Mouse (Mus musculus): Measurements from ENCODE around the gene Ccdc38. TPM values are rescaled to one million over a fixed set of nuclear protein-coding genes. Genes with fewer than 3 reads are reported as not detected.

Ccdc38 gene
- total RNA-seq, 2 experiments from 2014 or later, result not detected

GRCm38 (mm10) chr10:93595831-93596230 lies 55.4 kb downstream of the Ccdc38 start:
- no peak for DNase-seq
- intact Hi-C loops (cut with DNase I; ENCODE audit: low total_unique reads), result loop anchor here (5.0 kb wide), 1 partner anchor 181 kb away; no protein-coding TSS in a partner anchor

- no peak for DNase-seq
- intact Hi-C loops (cut with DNase I; ENCODE audit: low total_unique reads), result loop anchor here (5.0 kb wide), 1 partner anchor 181 kb away; no protein-coding TSS in a partner anchor
Observed at GRCm38 (mm10) chr10:93596641-93597040, 56.2 kb downstream of the Ccdc38 start.

GRCm38 (mm10) chr10:93602309-93602708 lies 61.9 kb downstream of the Ccdc38 start:
- no peak for DNase-seq
- intact Hi-C loops (cut with DNase I; ENCODE audit: low total_unique reads), result no loop called here

DNA sequence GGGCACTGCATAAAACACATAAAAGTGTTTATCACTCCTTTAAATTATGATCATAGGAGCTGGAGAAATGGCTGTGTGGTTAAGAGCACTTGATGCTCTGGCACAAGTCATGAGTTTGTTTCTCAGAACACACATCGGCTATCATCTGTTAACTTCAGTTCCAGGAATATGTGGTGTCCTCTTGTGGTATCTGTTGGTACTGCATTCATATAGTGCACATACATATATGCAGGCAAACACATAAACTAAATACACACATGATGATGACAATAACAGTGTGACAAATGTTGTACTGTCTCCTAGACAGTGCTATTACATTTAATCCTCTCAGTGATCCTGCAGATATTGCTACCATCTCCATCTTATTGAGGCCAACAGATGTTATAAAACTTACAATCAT lies 62.8 kb downstream of the Ccdc38 start:
- DNase-seq, result no peak
- intact Hi-C loops (cut with DNase I; ENCODE audit: low total_unique reads), result no loop called here

DNA sequence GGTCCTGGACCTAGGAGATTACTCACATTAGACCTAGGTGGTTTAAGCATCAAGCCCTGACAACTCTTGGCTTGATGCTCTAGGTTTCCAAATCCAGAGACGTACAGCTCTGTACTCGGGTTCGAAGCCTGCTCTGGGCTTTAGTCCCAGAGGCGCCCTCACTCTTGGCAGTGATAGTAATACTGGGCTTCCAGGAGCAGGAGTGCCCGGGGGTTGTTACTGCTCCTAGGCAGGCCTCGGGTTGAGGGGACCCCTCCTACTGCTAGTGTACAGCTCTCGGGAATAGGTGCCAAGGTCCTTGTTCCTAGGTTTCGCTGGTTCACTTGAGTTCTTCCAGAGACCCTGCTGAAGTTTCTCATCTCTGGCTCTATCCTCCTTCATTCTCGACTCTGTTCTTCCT lies 65.9 kb downstream of the Ccdc38 start:
- intact Hi-C loops (cut with DNase I; ENCODE audit: low total_unique reads), result no loop called here
- no peak for DNase-seq

- DNase-seq, result no peak
- intact Hi-C loops (cut with DNase I; ENCODE audit: low total_unique reads), result no loop called here
Observed at GRCm38 (mm10) chr10:93608051-93608450, 67.6 kb downstream of the Ccdc38 start.

DNA sequence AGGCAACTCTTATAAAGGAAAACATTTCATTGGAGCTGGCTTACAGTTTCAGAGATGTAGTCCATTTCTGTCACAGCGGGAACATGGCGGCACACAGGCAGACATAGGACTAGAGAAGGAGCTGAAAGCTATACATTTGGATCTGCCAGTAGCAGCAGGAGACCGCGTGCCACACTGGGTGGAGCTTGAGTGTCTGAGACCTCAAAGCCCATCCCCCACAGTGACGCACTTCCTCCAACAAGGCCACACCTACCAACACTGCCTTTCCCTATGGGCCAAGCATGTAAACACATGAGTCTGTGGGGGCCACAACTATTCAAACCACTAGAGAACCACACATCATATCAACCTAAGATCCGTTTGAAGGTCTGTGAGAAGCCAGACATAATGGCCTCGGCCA lies 68.8 kb downstream of the Ccdc38 start:
- DNase-seq, result no peak
- intact Hi-C loops (cut with DNase I; ENCODE audit: low total_unique reads), result no loop called here

DNA sequence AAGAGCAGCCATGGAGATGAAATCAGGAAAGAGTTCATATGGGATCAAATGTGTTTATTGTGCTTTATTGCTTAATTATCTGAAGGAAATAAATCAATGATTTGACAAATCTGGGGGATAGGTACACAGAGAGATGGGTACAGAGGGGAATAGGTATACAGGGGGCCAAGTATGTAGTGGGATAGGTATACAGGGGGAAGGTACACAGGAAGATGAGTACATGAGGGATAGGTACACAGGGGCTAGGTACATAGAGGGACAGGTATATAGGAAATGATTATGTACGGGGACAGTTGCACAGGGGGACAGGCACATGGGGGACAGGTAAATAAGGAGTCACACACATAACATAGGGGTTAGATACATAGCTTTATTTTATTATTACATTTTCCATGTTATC lies 70.5 kb downstream of the Ccdc38 start:
- intact Hi-C loops (cut with DNase I; ENCODE audit: low total_unique reads), result loop anchor here (5.0 to 10.0 kb wide), 2 partner anchors 166 to 204 kb away; no protein-coding TSS in a partner anchor
- no peak for DNase-seq

GRCm38 (mm10) chr10:93611419-93612007 lies 71.1 kb downstream of the Ccdc38 start:
- intact Hi-C loops (cut with DNase I; ENCODE audit: low total_unique reads), result loop anchor here (5.0 to 10.0 kb wide), 2 partner anchors 166 to 203 kb away; no protein-coding TSS in a partner anchor
- no peak for DNase-seq

DNA sequence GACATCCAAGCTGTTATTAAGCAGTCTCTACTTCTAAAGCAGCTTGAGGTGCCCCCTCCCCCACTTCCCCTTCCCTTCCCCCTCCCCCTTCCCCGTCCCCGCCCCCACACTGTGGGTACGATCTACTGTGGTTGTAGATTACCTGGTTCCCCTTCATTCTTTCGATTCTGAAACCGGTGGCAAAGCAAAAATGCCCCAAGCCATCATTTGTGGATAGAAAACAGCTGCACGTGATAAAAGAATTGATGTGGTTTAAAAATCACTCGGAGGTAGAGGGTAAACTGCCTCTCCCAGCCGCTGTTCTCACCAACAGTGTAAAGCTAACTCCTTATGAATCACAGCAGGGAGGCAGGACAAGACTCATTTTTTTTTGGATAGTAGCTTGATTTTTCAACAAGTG lies 74.4 kb downstream of the Ccdc38 start:
- intact Hi-C loops (cut with DNase I; ENCODE audit: low total_unique reads), result loop anchor here (5.0 to 10.0 kb wide), 2 partner anchors 162 to 200 kb away; no protein-coding TSS in a partner anchor
- no peak for DNase-seq

DNA sequence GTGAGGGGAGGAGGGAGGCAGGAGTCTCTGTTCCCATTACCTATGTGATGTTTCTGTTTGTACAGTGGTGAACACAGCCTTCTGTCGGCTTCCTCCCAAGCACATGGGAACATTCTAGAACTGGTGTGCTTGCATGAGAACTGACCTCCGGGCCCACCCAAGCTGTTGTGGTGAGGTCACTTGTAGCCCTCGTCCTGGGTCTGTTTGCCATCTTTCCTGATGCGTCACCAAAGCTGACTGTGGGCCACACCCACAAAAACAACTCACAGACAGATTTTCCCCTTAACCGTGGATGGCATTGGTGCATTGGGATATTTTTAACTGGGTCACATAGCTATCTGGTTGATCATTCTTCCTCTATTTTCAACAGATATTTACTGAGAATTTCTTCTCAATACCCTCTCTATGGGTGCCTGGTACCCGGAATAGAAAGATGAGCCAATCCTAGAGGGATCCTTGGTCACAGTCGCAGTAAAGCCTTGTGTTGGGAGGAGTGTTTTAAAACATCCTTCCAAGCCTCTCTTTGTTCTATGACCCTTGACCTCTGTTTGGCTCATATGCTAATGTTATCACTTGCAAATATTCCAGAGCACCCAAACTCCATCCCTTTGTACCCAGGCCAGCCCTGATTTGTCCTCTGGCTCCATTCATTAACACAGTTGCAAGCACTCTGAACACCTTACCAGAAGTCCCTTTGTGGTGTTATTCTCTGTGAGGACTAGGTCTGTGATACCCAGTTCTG lies 80.2 kb downstream of the Ccdc38 start:
- DNase-seq, result no peak
- intact Hi-C loops (cut with DNase I; ENCODE audit: low total_unique reads), result no loop called here

- no peak for DNase-seq
- intact Hi-C loops (cut with DNase I; ENCODE audit: low total_unique reads), result no loop called here
Observed at GRCm38 (mm10) chr10:93623725-93624124, 83.3 kb downstream of the Ccdc38 start.

DNA sequence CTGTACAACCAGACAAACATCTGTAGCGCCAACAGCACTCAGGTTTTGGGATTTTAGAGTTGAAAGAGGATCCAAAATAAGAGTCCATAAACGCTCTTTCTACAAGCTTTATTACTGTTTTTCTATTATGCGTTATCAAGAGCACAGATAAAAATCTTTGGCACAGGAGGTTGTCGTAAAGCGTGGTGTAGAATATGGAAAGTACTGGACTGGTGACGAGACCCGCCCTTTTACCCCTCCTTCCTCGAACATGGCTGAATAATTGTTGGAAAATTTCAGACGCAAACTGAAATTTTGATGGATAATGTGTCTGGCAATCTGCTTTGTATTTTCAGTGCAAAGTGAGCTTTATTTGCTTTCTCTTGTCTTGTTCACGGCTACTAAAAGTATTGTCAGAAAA lies 83.7 kb downstream of the Ccdc38 start:
- intact Hi-C loops (cut with DNase I; ENCODE audit: low total_unique reads), result no loop called here
- DNase-seq, result no peak

DNA sequence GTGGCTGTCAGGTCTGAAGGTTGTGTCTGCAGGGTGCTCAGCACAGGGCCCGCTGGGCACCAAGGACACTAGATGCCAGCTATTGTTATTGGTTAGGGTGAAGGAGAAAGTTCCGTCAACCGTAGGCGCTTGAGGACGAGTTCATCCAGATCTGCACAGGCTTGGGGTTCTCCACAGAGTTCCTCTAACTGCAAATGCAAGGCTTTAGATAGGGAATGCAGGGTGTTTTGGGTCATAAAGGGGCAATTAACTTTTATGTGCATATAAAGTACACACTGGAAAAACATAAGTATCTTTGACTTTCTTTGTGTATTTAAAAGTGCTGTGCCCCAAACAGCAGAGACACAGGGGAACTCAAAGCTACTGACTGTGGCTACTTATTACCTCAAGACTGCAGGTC lies 89.9 kb downstream of the Ccdc38 start:
- intact Hi-C loops (cut with DNase I; ENCODE audit: low total_unique reads), result no loop called here
- no peak for DNase-seq

GRCm38 (mm10) chr10:93632086-93632485 lies 91.7 kb downstream of the Ccdc38 start:
- no peak for DNase-seq
- intact Hi-C loops (cut with DNase I; ENCODE audit: low total_unique reads), result no loop called here

DNA sequence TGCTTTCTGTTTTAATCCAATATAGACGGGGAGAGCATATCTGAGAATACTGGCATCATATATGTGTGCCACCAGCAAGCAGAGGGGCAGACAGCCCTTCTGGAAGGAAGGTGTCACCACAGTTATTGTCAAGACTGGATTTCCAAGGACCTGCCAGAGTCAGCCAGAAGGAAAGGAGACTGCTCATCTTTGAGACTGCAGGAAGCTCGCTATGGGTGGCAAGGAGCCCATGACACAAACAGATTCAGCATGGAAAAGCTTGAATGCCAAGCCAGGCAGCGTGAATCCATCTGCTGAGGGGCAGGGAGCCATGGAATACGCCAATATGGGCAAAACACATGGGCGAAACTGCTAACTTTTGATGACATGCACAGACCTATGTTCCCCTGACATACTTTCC lies 93.1 kb downstream of the Ccdc38 start:
- no peak for DNase-seq
- intact Hi-C loops (cut with DNase I; ENCODE audit: low total_unique reads), result no loop called here

Other genes starting within 250 kb of the Ccdc38 start
- gene Elk3, start 229.5 kb upstream of the Ccdc38 start, total RNA-seq (2021), result 10 to 100 TPM; 31.7 to 32.9 TPM
- gene Lta4h, start 87.2 kb upstream of the Ccdc38 start, total RNA-seq (2021), result 10 to 100 TPM; 24.9 to 29.9 TPM
- under 1 TPM in 1 of 2 experiments, not detected in 1; 0.16 TPM for gene Hal, start 51.9 kb upstream of the Ccdc38 start, total RNA-seq (2021)
- not detected for gene Amdhd1, start 599 bp upstream of the Ccdc38 start, total RNA-seq (2021)
- 10 to 100 TPM in 1 of 2 experiments, 1 to 10 TPM in 1; 9.9 to 10.4 TPM for gene Snrpf, start 49.1 kb downstream of the Ccdc38 start, total RNA-seq (2021)
- gene Ntn4, start 100.0 kb downstream of the Ccdc38 start, total RNA-seq (2021), result 1 to 10 TPM; 8.9 to 9.3 TPM